Mouse (Mus musculus) thymus, adult 2 months (tissue): ENCODE results near the gene Mybpc2.
A peak's percentile ranks its signal among the peaks of the same experiment; 100 is the strongest.

Experiments used
- CTCF ChIP-seq: fragments of 200-500 bp; IDR thresholded peaks from 2 replicates; pipeline ENCODE4 v1.5.1; 2012; ENCODE audit warnings: mild to moderate bottlenecking, control low read depth, low read length, moderate library complexity, borderline replicate concordance; ENCODE audit not compliant: control insufficient read depth, poor library complexity, insufficient read depth; ENCODE audit errors: extremely low read depth
- POLR2A ChIP-seq: fragments of 200-500 bp; IDR thresholded peaks from 2 replicates; pipeline ENCODE4 v1.6.1; 2012; ENCODE audit warnings: mild to moderate bottlenecking, low read length, control low read depth, moderate library complexity; ENCODE audit not compliant: control insufficient read depth, poor library complexity, insufficient read depth; ENCODE audit errors: extremely low read depth

DNA sequence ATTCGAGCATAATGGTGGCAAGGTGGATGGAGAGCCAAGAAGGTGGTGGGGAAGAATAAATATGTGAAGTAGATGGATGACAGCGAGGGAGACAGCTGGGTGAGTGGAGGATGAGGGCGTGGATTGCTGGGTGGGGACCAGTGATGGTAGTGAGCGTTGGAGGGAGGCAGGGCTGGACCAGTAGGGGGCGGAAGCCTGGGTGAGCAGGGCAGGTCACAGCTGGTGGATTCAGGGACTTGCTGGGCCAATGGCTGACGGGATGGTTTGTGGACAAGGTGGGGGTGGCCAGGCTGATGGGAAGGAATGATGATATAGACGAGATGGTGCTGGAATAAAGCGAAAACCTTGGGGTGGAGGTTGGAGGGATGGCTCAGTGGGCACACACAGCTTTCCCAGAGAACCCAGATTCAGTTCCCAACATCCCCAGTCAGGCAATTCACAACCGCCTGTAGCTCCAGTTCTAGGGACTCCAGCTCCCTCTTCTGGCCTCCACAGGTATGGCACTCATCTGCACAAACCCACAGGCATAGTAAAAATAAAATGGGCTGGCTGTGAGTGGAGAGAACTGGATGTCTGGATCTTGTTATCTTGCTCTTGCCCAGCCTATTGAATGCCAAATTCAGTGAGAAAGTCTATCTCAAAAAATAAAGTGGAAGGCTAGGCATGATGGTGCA is 5.1 kb downstream of the Mybpc2 start:
- TF ChIP-seq POLR2A (no peak), CTCF (0 out of 2 replicates have a peak, but pooled peaks have one; percentile 34)
